Mouse (Mus musculus) forebrain, embryonic 13.5 days (tissue): ENCODE results near the gene Fat2. TPM values are rescaled to one million over a fixed set of nuclear protein-coding genes. Genes with fewer than 3 reads are reported as not detected.
A peak's percentile ranks its signal among the peaks of the same experiment; 100 is the strongest.

ENCODE experiments used
- ATAC-seq: fragments of 200-750 bp; cut with Nextera tagmentation; 2 replicates; pipeline ENCODE4 v1.8.0; 2017
- H3K27ac ChIP-seq: fragments of 300-500 bp; sonication (generic); 2 replicates; pipeline ENCODE4 v1.5.1; 2015; ENCODE audit warnings: inconsistent platforms, mild to moderate bottlenecking, moderate library complexity
- H3K27me3 ChIP-seq: fragments of 300-500 bp; sonication (generic); 2 replicates; pipeline ENCODE4 v1.6.1; 2015; ENCODE audit warnings: mild to moderate bottlenecking, inconsistent platforms
- H3K36me3 ChIP-seq: fragments of 300-500 bp; sonication (generic); 2 replicates; pipeline ENCODE4 v1.6.1; 2015; ENCODE audit warnings: mild to moderate bottlenecking, inconsistent platforms; ENCODE audit not compliant: poor library complexity, severe bottlenecking
- H3K4me1 ChIP-seq: fragments of 300-500 bp; sonication (generic); 2 replicates; pipeline ENCODE4 v1.6.1; 2015; ENCODE audit warnings: inconsistent platforms
- H3K4me2 ChIP-seq: fragments of 300-500 bp; sonication (generic); 2 replicates; pipeline ENCODE4 v1.6.1; 2015; ENCODE audit warnings: inconsistent platforms, mild to moderate bottlenecking, moderate library complexity
- H3K4me3 ChIP-seq: fragments of 300-500 bp; sonication (generic); 2 replicates; pipeline ENCODE4 v1.5.1; 2015; ENCODE audit warnings: mild to moderate bottlenecking, inconsistent platforms
- H3K9ac ChIP-seq: fragments of 300-500 bp; sonication (generic); 2 replicates; pipeline ENCODE4 v1.6.1; 2015; ENCODE audit warnings: mild to moderate bottlenecking, inconsistent platforms
- H3K9me3 ChIP-seq: fragments of 300-500 bp; sonication (generic); replicated peaks from 2 replicates; pipeline ENCODE4 v1.6.1; 2016; ENCODE audit warnings: inconsistent platforms
- WGBS: fragments of 180-500 bp; shearing (Covaris S2); methylation state at CpG from one replicate; pipeline ENCODE4 v1.1.7; 2015; 5-methylcytosine and 5-hydroxymethylcytosine counted together
- polyA plus RNA-seq: library from polyadenylated mRNA; unstranded; fragments of >200 nt; fragmentation: Nextera tagmentation; extraction: Ambion mirVana; gene quantifications from 2 replicates; pipeline ENCODE4 v1.2.1, GENCODE M21; 2015

Gene Fat2
- polyA plus RNA-seq, 1 experiment from 2014 or later: not detected

DNA sequence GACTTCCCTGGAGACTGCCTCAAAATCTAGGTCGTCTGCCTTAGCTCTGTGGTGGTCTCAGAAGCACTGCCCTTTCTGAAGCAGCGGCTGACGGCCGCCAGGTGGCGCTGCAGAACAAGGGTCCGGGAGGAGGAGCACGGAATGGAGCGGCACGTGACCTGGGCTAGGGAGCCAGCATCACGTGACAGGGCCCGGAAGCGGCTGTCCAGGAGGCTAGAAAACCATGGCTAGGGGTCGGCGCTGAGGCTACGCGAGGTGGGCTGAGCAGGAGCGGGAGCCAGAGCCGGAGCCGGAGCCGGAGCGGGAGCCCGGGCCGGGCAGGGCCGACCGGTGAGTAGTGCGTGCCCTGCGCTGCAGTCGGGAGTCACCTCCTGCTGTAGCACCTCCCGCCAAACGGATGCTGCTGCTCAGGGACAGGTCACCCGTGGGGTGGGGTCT lies 132.2 kb downstream of the Fat2 start, which contains the start of gene Slc36a1:
Gene Slc36a1 (plus strand): TSS at position 192 of the 438 bp plus-strand sequence.
- peak within 1 kb of the TSS; percentile 97 for H3K4me2 ChIP-seq
- H3K36me3 ChIP-seq: no peaks in the 10 kb centered on the region
- H3K4me3 ChIP-seq: peak within 1 kb of the TSS; percentile 68
- H3K27me3 ChIP-seq: no peaks in the 10 kb centered on the region
- peaks cover 16% of the 10 kb centered on the region for H3K4me1 ChIP-seq
- WGBS: under 1% methylated on average over 31 of the region's 31 CpGs
- peak within 1 kb of the TSS; percentile 80 for H3K9ac ChIP-seq
- ATAC-seq: peak; percentile 97
- H3K27ac ChIP-seq: no peak within 1 kb of the TSS
- H3K9me3 ChIP-seq: no peaks in the 10 kb centered on the region

Other genes with a start within 250 kb of the Fat2 start
- 11.5 and 12.5 TPM in 2 replicates for gene Gm2a, start 238.4 kb downstream of the Fat2 start, polyA plus RNA-seq
- gene Slc36a3, start 184.9 kb downstream of the Fat2 start, polyA plus RNA-seq: not detected in 2 replicates
- 0.09 and 0.13 TPM in 2 replicates for gene Slc36a2, start 151.5 kb downstream of the Fat2 start, polyA plus RNA-seq
- 1.6 and 2.2 TPM in 2 replicates for gene Slc36a1, start 132.2 kb downstream of the Fat2 start, polyA plus RNA-seq
- 273 and 289 TPM in 2 replicates for gene Sparc, start 86.6 kb upstream of the Fat2 start, polyA plus RNA-seq
- 260 and 278 TPM in 2 replicates for gene Atox1, start 124.7 kb upstream of the Fat2 start, polyA plus RNA-seq
- 182 and 199 TPM in 2 replicates for gene G3bp1, start 133.1 kb upstream of the Fat2 start, polyA plus RNA-seq